Mouse (Mus musculus) myocyte (in vitro differentiated cells): ENCODE results near the gene Gm5431. TPM values are rescaled to one million over a fixed set of nuclear protein-coding genes. Genes with fewer than 3 reads are reported as not detected.
A peak's percentile ranks its signal among the peaks of the same experiment; 100 is the strongest.
"Not testable (repeated sequence)": the region's sequence is repeated elsewhere in the genome, so short reads cannot be mapped to it uniquely, and the experiment has no call there.

Experiments used
- H3K27me3 ChIP-seq: one replicate; pipeline ENCODE4 v1.6.1; 2011; ENCODE audit not compliant: control insufficient read depth, insufficient read depth, insufficient read length
- H3K36me3 ChIP-seq: one replicate; pipeline ENCODE4 v1.6.1; 2011; ENCODE audit not compliant: control insufficient read depth, insufficient read depth
- H3K4me2 ChIP-seq: one replicate; pipeline ENCODE4 v1.6.1; 2011; ENCODE audit warnings: low read depth, control low read depth
- H3K4me3 ChIP-seq: one replicate; pipeline ENCODE4 v1.5.1; 2011; ENCODE audit warnings: mild to moderate bottlenecking, control low read depth, moderate library complexity
- H3K79me2 ChIP-seq: one replicate; pipeline ENCODE4 v1.6.1; 2011; ENCODE audit not compliant: control insufficient read depth, insufficient read depth
- H3ac ChIP-seq: one replicate; pipeline ENCODE4 v1.6.1; 2011; ENCODE audit not compliant: control insufficient read depth, insufficient read length
- CEBPB ChIP-seq: IDR thresholded peaks from 2 replicates; pipeline ENCODE4 v1.6.1; 2011; ENCODE audit warnings: mild to moderate bottlenecking, moderate library complexity; ENCODE audit not compliant: poor library complexity, insufficient read depth, severe bottlenecking
- E2F4 ChIP-seq: IDR thresholded peaks from one replicate; pipeline ENCODE4 v1.6.1; 2011; ENCODE audit warnings: mild to moderate bottlenecking, control low read depth, moderate library complexity; ENCODE audit not compliant: insufficient read depth
- MAX ChIP-seq: IDR thresholded peaks from one replicate; pipeline ENCODE4 v1.6.1; 2011; ENCODE audit warnings: low read depth, mild to moderate bottlenecking, control low read depth
- MYOD1 ChIP-seq, 3 experiments: IDR thresholded peaks; one replicate each; pipeline ENCODE4 v1.6.1; 2011; ENCODE audit warnings: control low read depth in 2 of 3, low read depth in 2 of 3, mild to moderate bottlenecking in 2 of 3, moderate library complexity in 1 of 3; ENCODE audit not compliant: insufficient read length in 2 of 3, control insufficient read depth in 1 of 3
- MYOG ChIP-seq, 3 experiments: IDR thresholded peaks; one replicate each; pipeline ENCODE4 v1.6.1; 2011; ENCODE audit warnings: control low read depth in 2 of 3, low read depth in 2 of 3, mild to moderate bottlenecking in 2 of 3; ENCODE audit not compliant: insufficient read length in 2 of 3, control insufficient read depth in 1 of 3, insufficient read depth in 1 of 3
- POLR2A ChIP-seq: IDR thresholded peaks from one replicate; pipeline ENCODE4 v1.6.1; 2011; ENCODE audit warnings: low read depth, mild to moderate bottlenecking, control low read depth, moderate library complexity; ENCODE audit not compliant: insufficient read length
- POLR2AphosphoS2 ChIP-seq: IDR thresholded peaks from one replicate; pipeline ENCODE4 v1.6.1; 2011; ENCODE audit warnings: low read depth, control low read depth; ENCODE audit not compliant: insufficient read length
- REST ChIP-seq: IDR thresholded peaks from one replicate; pipeline ENCODE4 v1.6.1; 2011; ENCODE audit warnings: mild to moderate bottlenecking, control low read depth, moderate library complexity; ENCODE audit not compliant: insufficient read depth, insufficient read length
- SRF ChIP-seq: IDR thresholded peaks from one replicate; pipeline ENCODE4 v1.6.1; 2011; ENCODE audit warnings: low read depth; ENCODE audit not compliant: control insufficient read depth, insufficient read length
- TCF12 ChIP-seq: IDR thresholded peaks from one replicate; pipeline ENCODE4 v1.6.1; 2011; ENCODE audit warnings: mild to moderate bottlenecking, control low read depth; ENCODE audit not compliant: poor library complexity, insufficient read depth, severe bottlenecking
- TCF3 ChIP-seq: IDR thresholded peaks from one replicate; pipeline ENCODE4 v1.6.1; 2011; ENCODE audit warnings: low read depth, control low read depth; ENCODE audit not compliant: insufficient read length
- USF1 ChIP-seq: IDR thresholded peaks from one replicate; pipeline ENCODE4 v1.6.1; 2011; ENCODE audit warnings: low read depth, mild to moderate bottlenecking, control low read depth, moderate library complexity
- polyA plus RNA-seq: library from polyadenylated mRNA; unstranded; fragments of >200 nt; fragmentation: generic; extraction: Trizol; gene quantifications from one replicate; pipeline ENCODE4 v1.2.1, GENCODE M21; 2012; ENCODE audit warnings: missing spikeins

Gene Gm5431
- polyA plus RNA-seq, 1 experiment: not detected

DNA sequence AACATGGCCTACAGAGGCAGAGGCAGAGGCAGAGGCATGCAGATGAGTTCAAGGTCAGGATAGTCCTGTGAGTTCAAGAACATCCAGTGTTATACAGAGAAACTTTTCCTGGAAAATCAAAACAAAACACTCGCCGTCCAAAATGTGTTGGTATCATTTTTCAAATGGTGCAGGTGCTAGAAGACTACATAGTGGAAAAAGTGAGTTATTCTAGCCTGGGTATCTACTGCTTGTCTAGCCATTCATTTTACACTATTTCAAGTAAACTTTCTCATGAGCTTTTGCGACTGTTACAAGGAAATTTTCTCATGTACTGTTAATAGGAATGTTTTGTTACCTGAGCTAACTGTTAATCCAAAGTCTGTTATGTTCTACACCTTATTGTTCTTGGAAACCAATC lies 16.4 kb upstream of the Gm5431 start:
- Histone ChIP-seq H3K27me3 (no peaks in the 10 kb centered on the region), H3K79me2 (no peaks in the 10 kb centered on the region), H3K4me3 (no peak overlapping the region), H3K4me2 (peak overlapping the region; percentile 59), H3K36me3 (no peaks in the 10 kb centered on the region), H3ac (no peak overlapping the region)
- no peak for TF ChIP-seq E2F4
- no peak for TF ChIP-seq MYOD1 (IDR thresholded peaks at IDR 0.05; ENCODE audit: control insufficient read depth in 1 of 3, insufficient read length in 2 of 3, low read depth in 2 of 3)
- no peak for TF ChIP-seq TCF12
- no peak for TF ChIP-seq SRF
- TF ChIP-seq POLR2A: no peak
- no peak for TF ChIP-seq MAX

- Histone ChIP-seq H3K4me2 (no peak overlapping the region), H3K4me3 (no peak overlapping the region), H3K27me3 (no peaks in the 10 kb centered on the region), H3ac (no peak overlapping the region), H3K36me3 (no peaks in the 10 kb centered on the region), H3K79me2 (no peaks in the 10 kb centered on the region)
- TF ChIP-seq REST: no peak
- TF ChIP-seq TCF3: no peak
- no peak for TF ChIP-seq E2F4
- no peak for TF ChIP-seq CEBPB
- TF ChIP-seq USF1: no peak
- TF ChIP-seq SRF: no peak
- no peak for TF ChIP-seq POLR2A
- no peak for TF ChIP-seq MYOG (IDR thresholded peaks at IDR 0.05; ENCODE audit: control insufficient read depth in 1 of 3, insufficient read depth in 1 of 3, insufficient read length in 2 of 3, low read depth in 2 of 3)
These were observed 11.6 kb upstream of the Gm5431 start for GRCm38 (mm10) chr11:48913611-48914010.

GRCm38 (mm10) chr11:48908459-48908858 lies 6.4 kb upstream of the Gm5431 start:
- Histone ChIP-seq H3K27me3 (no peaks in the 10 kb centered on the region), H3K36me3 (no peaks in the 10 kb centered on the region), H3ac (no peak overlapping the region), H3K4me3 (no peak overlapping the region), H3K4me2 (no peak overlapping the region), H3K79me2 (no peaks in the 10 kb centered on the region)
- TF ChIP-seq E2F4: no peak
- TF ChIP-seq MAX: no peak
- TF ChIP-seq TCF12: no peak
- TF ChIP-seq POLR2A: no peak

- H3K27me3 ChIP-seq, H3K4me2 ChIP-seq, H3K36me3 ChIP-seq, H3K79me2 ChIP-seq, H3ac ChIP-seq, H3K4me3 ChIP-seq: not testable (repeated sequence)
These were observed 465 bp downstream of the Gm5431 start for GRCm38 (mm10) chr11:48901567-48901930.

GRCm38 (mm10) chr11:48900654-48901566 lies 1.1 kb downstream of the Gm5431 start:
- H3K79me2 ChIP-seq, H3K27me3 ChIP-seq, H3K4me3 ChIP-seq, H3ac ChIP-seq, H3K36me3 ChIP-seq, H3K4me2 ChIP-seq: not testable (repeated sequence)

DNA sequence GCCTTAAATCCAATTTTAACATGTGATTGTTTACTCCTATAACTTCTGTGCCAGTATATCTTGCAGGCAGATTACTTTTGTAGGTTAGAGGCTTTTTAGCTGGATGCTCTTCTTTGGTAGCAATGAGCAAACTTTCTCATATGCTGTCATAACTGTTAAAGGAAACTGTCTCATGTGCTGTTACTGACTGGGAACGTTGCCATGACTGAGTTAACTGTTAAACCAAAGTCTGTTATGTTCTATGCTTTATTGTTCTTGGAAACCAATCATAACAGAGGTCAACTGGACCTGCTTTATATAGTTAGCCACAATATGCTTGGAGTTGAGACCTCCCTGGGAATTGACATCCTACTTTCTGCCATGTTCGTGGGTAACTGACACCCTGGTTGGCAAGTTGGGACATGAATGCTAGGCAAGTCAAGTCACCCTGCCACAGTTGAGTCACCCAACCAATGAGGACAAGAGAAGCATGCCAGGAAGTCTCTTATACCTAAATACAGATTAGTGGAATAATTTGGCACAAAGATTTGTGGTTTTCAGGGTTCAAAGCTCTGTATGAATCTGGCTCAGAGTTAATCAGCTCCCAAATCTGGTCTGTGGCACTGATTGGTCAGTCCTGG lies 3.1 kb downstream of the Gm5431 start:
- H3ac ChIP-seq: no peak overlapping the region
- no peaks in the 10 kb centered on the region for H3K79me2 ChIP-seq
- no peak overlapping the region for H3K4me3 ChIP-seq
- H3K36me3 ChIP-seq: no peaks in the 10 kb centered on the region
- TF ChIP-seq MYOG (IDR thresholded peaks at IDR 0.05; ENCODE audit: control insufficient read depth in 1 of 3, insufficient read depth in 1 of 3, insufficient read length in 2 of 3, low read depth in 2 of 3) (no peak), REST (no peak), USF1 (no peak), POLR2A (no peak), SRF (no peak), E2F4 (no peak), TCF3 (no peak), POLR2AphosphoS2 (no peak), MAX (no peak), CEBPB (no peak), TCF12 (no peak)
- no peaks in the 10 kb centered on the region for H3K27me3 ChIP-seq
- H3K4me2 ChIP-seq: peak overlapping the region; percentile 0
